Mouse (Mus musculus) G1E (cell line): ENCODE measurements around the gene Cnn3.

Experiments
- CTCF ChIP-seq: IDR thresholded peaks from 2 replicates; pipeline ENCODE4 v1.5.1; 2012; ENCODE audit warnings: low read depth, low read length, inconsistent platforms, mixed read lengths
- GATA1 ChIP-seq: IDR thresholded peaks from 2 replicates; pipeline ENCODE4 v1.6.1; 2012; ENCODE audit warnings: borderline replicate concordance, low read length, inconsistent platforms, mixed read lengths
- TAL1 ChIP-seq: conservative IDR thresholded peaks from 2 replicates; pipeline ENCODE4 v1.6.1; 2012; ENCODE audit warnings: low read depth, low read length, inconsistent platforms, mixed read lengths

- no peak for TF ChIP-seq CTCF
- no peak for TF ChIP-seq GATA1
- TF ChIP-seq TAL1: no peak
Measured at GRCm38 (mm10) chr3:121426621-121427519, 573 bp downstream of the Cnn3 start.
